Mouse (Mus musculus) small intestine, adult 2 months (tissue): Measurements from ENCODE around the gene Shbg.

ENCODE experiments used
- CTCF ChIP-seq: fragments of 200-500 bp; IDR thresholded peaks from 2 replicates; pipeline ENCODE4 v1.5.1; 2012; ENCODE audit warnings: low read depth, mild to moderate bottlenecking, control low read depth, inconsistent platforms, low read length, moderate library complexity, mixed read lengths; ENCODE audit not compliant: insufficient replicate concordance, insufficient read length; ENCODE audit errors: extremely low read depth
- POLR2A ChIP-seq: fragments of 200-500 bp; IDR thresholded peaks from 2 replicates; pipeline ENCODE4 v1.6.1; 2012; ENCODE audit warnings: low read depth, mild to moderate bottlenecking, control low read depth, inconsistent platforms, low read length, moderate library complexity

GRCm38 (mm10) chr11:69565131-69565530 lies 52.6 kb downstream of the Shbg start:
- TF ChIP-seq CTCF: no peak
- no peak for TF ChIP-seq POLR2A
